Mouse (Mus musculus): ENCODE measurements at regions not wholly inside any gene's neighbourhood (a gene's known extent, or its start where the extent isn't known, plus 50 kb on each side); places are given as distances from the start of the nearest gene placed in this dataset.

GRCm38 (mm10) chr1:21132340-21132739 lies 53.3 kb upstream of the Tram2 start:
- DNase-seq = no peak
- intact Hi-C loops (cut with DNase I) = no loop called here

- DNase-seq = no peak
- intact Hi-C loops (cut with DNase I) = no loop called here
Measured at GRCm38 (mm10) chr1:21146961-21147360, 67.9 kb upstream of the Tram2 start.

- intact Hi-C loops (cut with DNase I) = loop anchor here (1.0 to 10.0 kb wide), 6 partner anchors 53 to 549 kb away; partner anchors contain the start of genes Mcm3 and Tmem14a
- peak; percentile 73 to 80 for DNase-seq
Measured at GRCm38 (mm10) chr1:21161742-21162141, 56.6 kb upstream of the Tmem14a start.

- peak; percentile 82 to 85 for DNase-seq
- intact Hi-C loops (cut with DNase I) = loop anchor here (1.0 to 10.0 kb wide), 3 partner anchors 48 to 1101 kb away; partner anchors contain the start of gene Tmem14a
Measured at GRCm38 (mm10) chr1:21166287-21166733, 52.1 kb upstream of the Tmem14a start.

GRCm38 (mm10) chr1:21166762-21167161 lies 51.6 kb upstream of the Tmem14a start:
- DNase-seq = no peak
- intact Hi-C loops (cut with DNase I) = loop anchor here (1.0 to 10.0 kb wide), 4 partner anchors 48 to 1101 kb away; partner anchors contain the start of gene Tmem14a

Data from heart, postnatal 36 days (tissue).